Mouse (Mus musculus): ENCODE data around the gene Mgst2.

DNA sequence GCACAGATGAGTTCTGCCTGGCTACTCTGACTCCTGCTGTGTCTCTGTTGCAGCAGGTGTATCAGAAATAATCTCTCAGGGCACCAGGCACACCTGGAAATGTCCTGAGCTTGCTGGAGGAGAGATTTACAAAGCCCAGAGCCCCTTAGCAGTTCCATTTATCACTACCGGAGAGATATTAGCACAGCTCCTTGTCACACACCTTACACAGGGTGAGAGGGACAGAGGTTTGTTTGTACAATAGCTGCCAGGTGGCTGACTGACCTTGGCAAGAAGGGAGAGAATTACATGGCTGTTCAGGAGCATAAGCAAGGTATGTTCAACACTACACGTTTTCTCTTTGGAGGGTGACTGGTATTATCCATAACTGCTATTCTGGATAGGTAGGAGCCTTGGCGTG lies 35.6 kb downstream of the Mgst2 start:
- TF ChIP-seq CTCF (IDR thresholded peaks at IDR 0.05): no peak
- TF ChIP-seq POLR2A (IDR thresholded peaks at IDR 0.05; ENCODE audit: insufficient read depth, low read depth, low read length): no peak
- no peak for TF ChIP-seq EP300 (IDR thresholded peaks at IDR 0.05; ENCODE audit: insufficient read depth, low read depth, low read length)
